Mouse (Mus musculus) ZHBTc4 (cell line): ENCODE measurements around the gene Tgfb1.
A peak's percentile ranks its signal among the peaks of the same experiment; 100 is the strongest.

Experiments used
- DNase-seq: peaks from one replicate; pipeline ENCODE4 v3.0.0-alpha.2; 2011; ENCODE audit warnings: low read depth, low spot score

The Tgfb1 gene

GRCm38 (mm10) chr7:25705801-25706251 lies 19.0 kb downstream of the Tgfb1 start:
- DNase-seq: peak; percentile 39

- DNase-seq: no peak
These were observed 19.9 kb downstream of the Tgfb1 start for GRCm38 (mm10) chr7:25706578-25707170.

- peak; percentile 46 for DNase-seq
These were observed 20.9 kb downstream of the Tgfb1 start for GRCm38 (mm10) chr7:25707581-25708292.

GRCm38 (mm10) chr7:25709961-25710360 lies 23.2 kb downstream of the Tgfb1 start:
- DNase-seq: no peak

GRCm38 (mm10) chr7:25710519-25711130 lies 23.8 kb downstream of the Tgfb1 start:
- no peak for DNase-seq

GRCm38 (mm10) chr7:25711165-25711564 lies 24.4 kb downstream of the Tgfb1 start:
- DNase-seq: no peak

- no peak for DNase-seq
These were observed 25.0 kb downstream of the Tgfb1 start for GRCm38 (mm10) chr7:25711731-25712197.

GRCm38 (mm10) chr7:25712801-25713200 lies 26.0 kb downstream of the Tgfb1 start:
- no peak for DNase-seq

- DNase-seq: no peak
These were observed 27.8 kb downstream of the Tgfb1 start for GRCm38 (mm10) chr7:25714581-25714980.

GRCm38 (mm10) chr7:25715731-25716271 lies 29.0 kb downstream of the Tgfb1 start:
- no peak for DNase-seq

GRCm38 (mm10) chr7:25717478-25717877 lies 30.7 kb downstream of the Tgfb1 start:
- DNase-seq: no peak

GRCm38 (mm10) chr7:25718788-25719417 lies 32.1 kb downstream of the Tgfb1 start, which contains the start of gene Ccdc97:
Ccdc97 (minus strand) TSS chr7:25719088.
- peak; percentile 95 for DNase-seq

- peak; percentile 87 for DNase-seq
These were observed 33.2 kb downstream of the Tgfb1 start for GRCm38 (mm10) chr7:25719761-25720610.

- no peak for DNase-seq
These were observed 34.0 kb downstream of the Tgfb1 start for GRCm38 (mm10) chr7:25720760-25721159.

GRCm38 (mm10) chr7:25721776-25722175 lies 35.0 kb downstream of the Tgfb1 start:
- DNase-seq: peak; percentile 46

GRCm38 (mm10) chr7:25725886-25726285 lies 39.1 kb downstream of the Tgfb1 start:
- DNase-seq: peak; percentile 47

- DNase-seq: no peak
These were observed 41.0 kb downstream of the Tgfb1 start for GRCm38 (mm10) chr7:25727800-25728199.

- no peak for DNase-seq
These were observed 42.6 kb downstream of the Tgfb1 start for GRCm38 (mm10) chr7:25729396-25729795.

- no peak for DNase-seq
These were observed 43.1 kb downstream of the Tgfb1 start for GRCm38 (mm10) chr7:25729862-25730261.

GRCm38 (mm10) chr7:25731294-25732055 lies 44.7 kb downstream of the Tgfb1 start:
- no peak for DNase-seq
